Mouse (Mus musculus) neural tube, embryonic 14.5 days (tissue): ENCODE data around the gene Defb15. TPM values are rescaled to one million over a fixed set of nuclear protein-coding genes. Genes with fewer than 3 reads are reported as not detected.

ENCODE experiments used
- ATAC-seq: fragments of 200-750 bp; cut with Nextera tagmentation; 2 replicates; pipeline ENCODE4 v1.8.0; 2017; ENCODE audit warnings: low read depth, mild to moderate bottlenecking, moderate TSS enrichment, moderate library complexity
- H3K27ac ChIP-seq: fragments of 300-500 bp; sonication (generic); 2 replicates; pipeline ENCODE4 v1.5.1; 2014; ENCODE audit warnings: low read depth, mild to moderate bottlenecking, control low read depth, low read length, moderate library complexity, mixed read lengths
- H3K27me3 ChIP-seq: fragments of 300-500 bp; sonication (generic); 2 replicates; pipeline ENCODE4 v1.6.1; 2014; ENCODE audit warnings: low read length; ENCODE audit not compliant: control insufficient read depth, insufficient read depth
- H3K36me3 ChIP-seq: fragments of 300-500 bp; sonication (generic); 2 replicates; pipeline ENCODE4 v1.6.1; 2014; ENCODE audit warnings: low read length, mixed read lengths; ENCODE audit not compliant: control insufficient read depth, insufficient read depth
- H3K4me1 ChIP-seq: fragments of 300-500 bp; sonication (generic); 2 replicates; pipeline ENCODE4 v1.6.1; 2014; ENCODE audit warnings: low read length; ENCODE audit not compliant: control insufficient read depth, insufficient read depth
- H3K4me2 ChIP-seq: fragments of 300-500 bp; sonication (generic); 2 replicates; pipeline ENCODE4 v1.6.1; 2014; ENCODE audit warnings: mild to moderate bottlenecking, low read depth, low read length, control low read depth
- H3K4me3 ChIP-seq: fragments of 300-500 bp; sonication (generic); 2 replicates; pipeline ENCODE4 v1.5.1; 2014; ENCODE audit warnings: low read depth, low read length, control low read depth, mixed read lengths
- H3K9ac ChIP-seq: fragments of 300-500 bp; sonication (generic); replicated peaks from 2 replicates; pipeline ENCODE4 v1.6.1; 2014; ENCODE audit warnings: low read depth, mild to moderate bottlenecking, control low read depth, low read length, mixed read lengths
- H3K9me3 ChIP-seq: fragments of 300-500 bp; sonication (generic); 2 replicates; pipeline ENCODE4 v1.6.1; 2016; ENCODE audit warnings: low read length; ENCODE audit not compliant: control insufficient read depth
- WGBS: fragments of 180-500 bp; shearing (Covaris S2); extraction: QIAGEN DNeasy Blood & Tissue Kit; methylation state at CpG from one replicate; pipeline ENCODE4 v1.1.7; 2014; 5-methylcytosine and 5-hydroxymethylcytosine counted together
- polyA plus RNA-seq: library from polyadenylated mRNA; unstranded; fragments of >200 nt; fragmentation: Nextera tagmentation; extraction: Ambion mirVana; gene quantifications from 2 replicates; pipeline ENCODE4 v1.2.1, GENCODE M21; 2014

Defb15 gene
- polyA plus RNA-seq, result not detected in 2 replicates

- no peak for ATAC-seq
- Histone ChIP-seq H3K4me1 (no peaks in the 10 kb centered on the region), H3K4me2 (no peak within 1 kb of the TSS), H3K36me3 (no peaks in the 10 kb centered on the region), H3K4me3 (no peak within 1 kb of the TSS), H3K27me3 (no peaks in the 10 kb centered on the region), H3K9me3 (no peaks in the 10 kb centered on the region), H3K9ac (no peak within 1 kb of the TSS), H3K27ac (no peak within 1 kb of the TSS)
- WGBS, result 94% methylated on average over 6 of the region's 6 CpGs
Measured at GRCm38 (mm10) chr8:21932610-21933009, at the start of gene Defb15. Gene Defb15, minus strand, starts transcription at chr8:21932710.

DNA sequence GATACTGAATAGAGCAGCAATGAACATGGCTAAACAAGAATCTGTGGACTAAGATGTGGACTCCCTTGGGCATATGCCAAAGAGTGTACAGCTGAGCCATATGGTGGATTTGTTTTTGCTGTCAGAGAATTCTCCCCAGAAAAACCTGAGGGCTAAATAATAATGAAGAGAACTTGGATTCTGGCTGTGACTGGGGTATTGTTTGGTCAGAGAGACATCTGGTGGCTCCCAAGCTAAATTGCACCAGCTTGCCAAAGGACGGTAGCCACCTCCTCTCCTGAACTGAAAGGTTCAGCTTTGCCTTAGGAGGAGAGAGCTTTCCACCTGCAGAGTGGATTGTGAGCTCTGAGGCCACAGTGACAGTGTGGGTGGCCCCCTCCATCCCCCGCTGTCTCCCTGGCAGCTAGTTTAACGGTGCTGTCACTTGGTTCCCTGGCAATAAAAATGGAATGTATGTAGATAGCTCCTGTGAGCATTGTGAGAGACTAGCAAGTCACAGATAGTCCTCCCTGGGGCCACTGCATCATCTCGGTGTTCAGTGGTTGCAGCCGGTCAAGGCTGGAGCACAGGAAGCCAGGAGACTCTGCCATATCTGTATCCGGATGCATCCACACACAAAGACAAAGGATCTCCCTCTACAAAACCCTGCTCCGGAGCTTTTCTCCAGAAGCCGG, 49.3 kb upstream of the Defb15 start:
- Histone ChIP-seq H3K9me3 (no peaks in the 10 kb centered on the region), H3K27ac (no peak overlapping the region), H3K4me2 (no peak overlapping the region), H3K9ac (no peak overlapping the region), H3K4me1 (no peaks in the 10 kb centered on the region), H3K4me3 (no peak overlapping the region), H3K36me3 (no peaks in the 10 kb centered on the region), H3K27me3 (no peaks in the 10 kb centered on the region)
- peak; percentile 65; the same call in 1 of the 2 replicates for ATAC-seq
- 52% methylated on average over 8 of the region's 8 CpGs for WGBS

GRCm38 (mm10) chr8:21978193-21978592, 45.7 kb upstream of the Defb15 start:
- no peaks in the 10 kb centered on the region for H3K36me3 ChIP-seq
- no peak overlapping the region for H3K9ac ChIP-seq
- H3K27me3 ChIP-seq, result no peaks in the 10 kb centered on the region
- no peak overlapping the region for H3K4me2 ChIP-seq
- WGBS, result 54% methylated on average over 4 of the region's 4 CpGs
- no peak overlapping the region for H3K4me3 ChIP-seq
- H3K4me1 ChIP-seq, result no peaks in the 10 kb centered on the region
- H3K9me3 ChIP-seq, result no peaks in the 10 kb centered on the region
- no peak overlapping the region for H3K27ac ChIP-seq
- ATAC-seq, result no peak

- H3K9me3 ChIP-seq, result no peaks in the 10 kb centered on the region
- H3K27me3 ChIP-seq, result no peaks in the 10 kb centered on the region
- ATAC-seq, result no peak
- H3K9ac ChIP-seq, result no peak within 1 kb of the TSS
- WGBS, result 91% methylated on average over 3 of the region's 3 CpGs
- no peaks in the 10 kb centered on the region for H3K4me1 ChIP-seq
- no peak within 1 kb of the TSS for H3K27ac ChIP-seq
- no peak within 1 kb of the TSS for H3K4me2 ChIP-seq
- no peaks in the 10 kb centered on the region for H3K36me3 ChIP-seq
- no peak within 1 kb of the TSS for H3K4me3 ChIP-seq
Measured at GRCm38 (mm10) chr8:21969475-21969874, 37.0 kb upstream of the Defb15 start, which contains the start of gene Ccdc70. Gene Ccdc70, plus strand, starts transcription at chr8:21969775.

GRCm38 (mm10) chr8:21966646-21967045, 34.1 kb upstream of the Defb15 start:
- 65% methylated on average over 1 of the region's 1 CpGs for WGBS
- Histone ChIP-seq H3K4me1 (no peaks in the 10 kb centered on the region), H3K27ac (no peak overlapping the region), H3K9me3 (no peaks in the 10 kb centered on the region), H3K4me2 (no peak overlapping the region), H3K27me3 (no peaks in the 10 kb centered on the region), H3K4me3 (no peak overlapping the region), H3K36me3 (no peaks in the 10 kb centered on the region), H3K9ac (no peak overlapping the region)
- ATAC-seq, result no peak

DNA sequence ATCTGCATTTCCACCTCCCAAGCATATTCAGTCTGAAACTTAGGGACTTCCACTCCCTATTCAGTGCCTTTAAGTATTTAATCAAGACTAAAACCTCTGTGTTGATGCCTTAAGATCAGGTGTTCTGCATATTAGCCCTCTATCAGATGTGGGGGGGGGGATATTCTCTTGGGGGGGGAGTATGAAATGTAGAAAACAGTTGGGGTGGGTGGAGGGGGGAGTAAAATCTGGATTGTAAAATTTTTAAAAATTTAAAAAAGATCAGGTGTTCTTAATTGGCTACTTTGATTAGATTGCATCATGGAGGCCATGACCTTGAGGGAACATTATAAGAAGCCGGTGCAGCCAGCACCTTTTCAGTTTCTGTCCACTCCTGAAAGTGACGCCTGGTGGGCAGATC, 25.9 kb upstream of the Defb15 start, which contains the start of gene Fam90a1a:
TSS of gene Fam90a1a (plus strand) at position 301 of the 400 bp plus-strand sequence.
- Histone ChIP-seq H3K27ac (no peak within 1 kb of the TSS), H3K4me1 (no peaks in the 10 kb centered on the region), H3K9me3 (no peaks in the 10 kb centered on the region), H3K27me3 (no peaks in the 10 kb centered on the region), H3K4me3 (no peak within 1 kb of the TSS), H3K9ac (no peak within 1 kb of the TSS), H3K4me2 (no peak within 1 kb of the TSS), H3K36me3 (no peaks in the 10 kb centered on the region)
- WGBS, result 94% methylated on average over 2 of the region's 2 CpGs
- no peak for ATAC-seq

DNA sequence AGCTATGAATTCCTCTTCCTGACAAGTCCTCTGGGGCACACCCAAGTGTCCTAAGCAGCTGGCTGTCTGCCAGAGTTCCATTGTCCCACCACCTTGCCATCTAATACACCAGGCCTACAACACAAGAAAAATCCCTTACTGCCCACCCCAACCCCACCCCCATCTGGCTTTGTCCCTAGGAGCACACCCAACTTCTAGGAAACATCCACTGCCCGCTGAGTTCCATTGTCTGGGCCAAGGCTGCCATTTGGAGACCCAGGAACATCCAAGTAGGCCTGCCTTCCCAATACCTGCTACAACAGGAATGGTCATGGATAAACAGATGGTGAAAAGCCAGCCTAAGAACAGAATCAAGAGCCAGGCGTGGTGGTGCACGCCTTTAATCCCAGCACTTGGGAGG, 23.8 kb upstream of the Defb15 start:
- Histone ChIP-seq H3K27ac (no peak overlapping the region), H3K9ac (no peak overlapping the region), H3K4me2 (no peak overlapping the region), H3K4me3 (no peak overlapping the region), H3K4me1 (no peaks in the 10 kb centered on the region), H3K9me3 (no peaks in the 10 kb centered on the region), H3K27me3 (no peaks in the 10 kb centered on the region), H3K36me3 (no peaks in the 10 kb centered on the region)
- ATAC-seq, result no peak
- WGBS, result 87% methylated on average over 3 of the region's 3 CpGs

DNA sequence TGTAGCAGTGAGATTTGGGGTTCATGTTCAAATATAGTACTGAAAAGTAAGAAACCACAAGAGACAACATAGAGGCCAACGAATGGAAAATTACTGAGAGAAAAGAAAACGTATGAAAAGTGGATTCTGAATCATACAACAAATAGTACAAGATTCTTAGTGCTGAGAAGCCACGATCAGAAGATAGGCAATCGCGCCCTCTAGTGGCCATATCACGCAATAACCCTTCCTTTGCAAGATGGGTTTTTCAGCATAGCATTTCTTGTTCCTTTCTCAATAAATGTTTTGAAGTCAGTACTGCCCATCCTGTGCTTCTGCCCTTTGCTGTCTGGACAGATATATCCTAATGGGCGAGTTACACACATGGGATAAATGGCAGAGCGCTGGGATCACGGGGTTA, 22.8 kb upstream of the Defb15 start:
- ATAC-seq, result no peak
- no peaks in the 10 kb centered on the region for H3K4me1 ChIP-seq
- H3K27ac ChIP-seq, result no peak overlapping the region
- no peaks in the 10 kb centered on the region for H3K9me3 ChIP-seq
- H3K27me3 ChIP-seq, result no peaks in the 10 kb centered on the region
- no peak overlapping the region for H3K9ac ChIP-seq
- WGBS, result 8% methylated on average over 9 of the region's 9 CpGs
- H3K36me3 ChIP-seq, result no peaks in the 10 kb centered on the region
- no peak overlapping the region for H3K4me2 ChIP-seq
- no peak overlapping the region for H3K4me3 ChIP-seq

DNA sequence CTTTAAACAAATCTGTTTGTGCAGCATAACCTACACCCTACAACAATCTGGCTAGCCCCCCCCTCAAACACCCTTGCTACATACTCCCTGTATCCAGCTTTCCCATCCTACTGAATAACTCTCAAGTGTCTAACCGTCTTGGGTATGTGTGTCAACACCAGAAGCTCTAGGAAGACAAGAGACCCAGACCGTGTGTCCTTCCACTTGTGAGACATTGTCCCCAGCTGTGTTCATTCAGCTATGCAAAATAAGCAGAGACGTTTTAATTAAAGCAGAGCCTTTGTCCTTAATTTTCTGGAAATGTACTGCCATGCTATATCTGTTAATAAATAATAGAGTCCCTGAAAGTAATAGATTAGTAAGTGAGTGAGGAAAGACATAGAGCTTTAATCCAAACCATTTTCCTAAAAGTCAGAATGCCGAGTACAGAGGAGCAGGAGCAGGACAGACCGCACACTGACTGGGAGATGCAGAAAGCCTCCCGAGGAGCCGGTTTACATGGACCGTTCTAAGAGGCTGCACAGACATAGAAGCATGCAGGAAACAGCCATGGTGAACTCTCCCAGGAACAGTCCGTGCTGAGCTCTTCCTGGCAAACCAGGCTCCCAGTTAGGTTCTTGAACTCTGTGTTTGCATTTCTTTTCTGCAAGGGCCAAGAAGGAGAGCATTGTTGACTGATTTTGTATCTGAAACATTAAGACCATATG, 15.0 kb upstream of the Defb15 start:
- Histone ChIP-seq H3K4me3 (no peak overlapping the region), H3K36me3 (no peaks in the 10 kb centered on the region), H3K27me3 (no peaks in the 10 kb centered on the region), H3K27ac (no peak overlapping the region), H3K4me2 (no peak overlapping the region), H3K4me1 (no peaks in the 10 kb centered on the region), H3K9ac (no peak overlapping the region), H3K9me3 (no peaks in the 10 kb centered on the region)
- 63% methylated on average over 9 of the region's 9 CpGs for WGBS
- ATAC-seq, result no peak
